Mouse (Mus musculus) cerebellum, adult 2 months (tissue): Measurements from ENCODE around the gene Nanos1.

Experiments used
- CTCF ChIP-seq: fragments of 200-500 bp; IDR thresholded peaks from 2 replicates; pipeline ENCODE4 v1.5.1; 2011; ENCODE audit warnings: low read depth, mild to moderate bottlenecking, control low read depth, low read length, moderate library complexity, borderline replicate concordance; ENCODE audit not compliant: insufficient read depth
- POLR2A ChIP-seq: fragments of 200-500 bp; IDR thresholded peaks from 2 replicates; pipeline ENCODE4 v1.6.1; 2011; ENCODE audit warnings: low read length, control low read depth, borderline replicate concordance; ENCODE audit not compliant: insufficient read depth

DNA sequence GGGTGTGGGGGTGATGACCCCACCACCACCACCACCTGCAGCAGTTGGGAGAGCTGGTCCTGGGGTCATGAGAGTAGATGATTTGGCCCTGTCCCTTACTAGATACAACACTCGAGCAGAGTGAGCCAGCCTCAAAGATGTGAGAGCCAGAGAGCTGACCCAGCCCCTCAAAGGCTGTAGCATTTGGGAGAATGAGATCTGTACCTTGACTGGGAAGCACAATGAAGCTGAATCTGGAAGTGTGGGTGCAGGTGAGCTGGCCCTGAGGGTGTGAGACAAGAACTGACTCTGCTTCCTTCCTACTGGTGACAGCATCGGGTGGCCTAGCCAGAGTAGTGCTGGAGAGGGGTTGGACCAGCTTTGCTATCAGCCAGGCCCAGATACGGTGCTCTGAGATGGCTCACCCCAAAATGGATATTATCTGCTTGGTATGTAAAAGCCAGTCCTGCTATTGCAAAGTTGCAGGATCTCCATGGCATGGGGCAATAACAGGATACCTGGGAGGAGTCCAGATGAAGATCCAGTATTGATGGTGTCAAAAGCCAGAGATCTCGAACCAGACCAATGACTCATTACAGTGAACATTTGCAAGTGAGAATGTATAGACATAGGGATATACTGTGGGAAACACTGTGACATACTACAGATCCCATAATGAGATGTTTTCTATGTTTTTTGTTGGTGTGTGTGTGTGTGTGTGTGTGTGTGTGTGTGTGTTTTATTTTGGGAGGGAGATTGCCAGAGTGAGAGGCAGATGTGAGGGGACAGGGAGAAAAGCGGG lies 11.8 kb upstream of the Nanos1 start:
- no peak for TF ChIP-seq CTCF
- no peak for TF ChIP-seq POLR2A
